Mouse (Mus musculus) heart, adult 2 months (tissue): ENCODE results near the gene Anapc15.

Source experiments
- CTCF ChIP-seq: fragments of 200-600 bp; IDR thresholded peaks from 2 replicates; pipeline ENCODE4 v1.8.1; 2022; ENCODE audit warnings: antibody characterized with exemption, mild to moderate bottlenecking, moderate library complexity
- EP300 ChIP-seq: fragments of 200-500 bp; IDR thresholded peaks from 2 replicates; pipeline ENCODE4 v1.6.1; 2011; ENCODE audit warnings: low read depth, low read length, control low read depth; ENCODE audit not compliant: insufficient read depth

GRCm38 (mm10) chr7:101837154-101837605 lies 26.3 kb upstream of the Anapc15 start:
- no peak for TF ChIP-seq CTCF
- TF ChIP-seq EP300, result no peak
